Mouse (Mus musculus) thymus, postnatal 0 days (tissue): Measurements from ENCODE around the gene Wdr53. TPM values are rescaled to one million over a fixed set of nuclear protein-coding genes. Genes with fewer than 3 reads are reported as not detected.
"Not testable (repeated sequence)": the region's sequence is repeated elsewhere in the genome, so short reads cannot be mapped to it uniquely, and the experiment has no call there.

Experiments used
- DNase-seq: peaks from one replicate; pipeline ENCODE4 v3.0.0-alpha.2; 2015; ENCODE audit warnings: low spot score
- polyA plus RNA-seq: library from polyadenylated mRNA; unstranded; fragments of >200 nt; fragmentation: Nextera tagmentation; extraction: Ambion mirVana; gene quantifications from 2 replicates; pipeline ENCODE4 v1.2.1, GENCODE M21; 2015

The Wdr53 gene
- 23.9 and 26.8 TPM in 2 replicates for polyA plus RNA-seq

DNA sequence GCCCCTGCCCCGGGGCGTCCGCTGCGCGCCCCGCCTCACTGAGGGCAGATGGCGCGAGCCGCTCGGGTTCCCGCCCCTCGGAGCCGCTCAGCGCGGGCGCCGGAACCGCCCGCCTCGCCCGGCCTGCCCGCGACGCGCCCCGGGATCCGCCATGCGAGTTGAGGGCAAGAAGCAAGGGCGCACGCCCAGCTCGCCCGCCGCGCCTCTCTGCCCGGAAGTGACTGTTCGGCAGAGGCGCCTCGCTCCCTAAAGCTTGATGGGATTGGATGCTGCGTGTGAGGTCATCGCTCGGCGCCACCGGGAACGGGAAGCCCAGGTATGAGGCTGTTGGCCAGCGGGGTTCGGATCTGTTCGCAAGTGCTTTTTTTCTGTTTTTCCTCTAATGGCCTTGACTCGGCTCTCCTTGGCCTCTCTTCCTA, at the start of gene Wdr53, which contains the start of gene Fbxo45:
Gene Wdr53 (plus strand): TSS at position 276 of the 419 bp plus-strand sequence.
Gene Fbxo45 (minus strand): TSS at position 207 of the 419 bp plus-strand sequence.
- peak; percentile 95 for DNase-seq

DNA sequence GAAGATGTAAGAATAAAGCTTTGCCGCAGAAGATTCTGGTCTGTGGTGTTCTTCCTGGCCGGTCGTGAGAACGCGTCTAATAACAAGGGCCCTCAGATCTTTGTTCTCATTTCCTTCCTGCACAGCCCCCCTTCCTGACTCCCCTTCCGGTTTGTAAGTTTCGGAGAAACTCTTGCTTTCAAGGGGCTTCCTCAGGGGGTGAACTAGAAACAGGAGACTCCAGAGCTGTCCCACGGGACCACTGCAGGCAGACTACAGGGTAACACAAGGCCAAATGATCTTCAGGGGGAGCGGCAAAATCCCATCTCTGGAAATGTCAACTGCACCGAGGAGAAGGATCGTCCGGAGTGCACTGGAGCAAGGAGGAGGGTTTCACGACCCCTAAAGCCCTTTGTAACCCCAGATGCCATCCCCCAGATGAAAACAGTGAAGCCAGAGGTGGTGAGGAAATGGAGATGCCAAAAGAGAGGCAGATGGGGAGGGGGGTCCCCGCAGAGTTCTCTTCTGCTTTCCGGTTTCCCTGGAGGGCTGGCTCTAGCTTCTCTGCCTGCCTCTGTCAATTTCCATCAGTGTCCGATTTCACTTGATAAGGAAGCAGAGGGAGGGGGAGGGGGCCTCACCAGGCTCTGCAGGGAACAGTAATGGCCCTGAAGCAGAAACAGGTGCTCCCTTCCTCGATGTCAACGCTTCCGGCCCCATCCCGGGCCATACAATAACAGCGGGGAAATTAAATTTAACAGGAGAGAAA, 46.6 kb upstream of the Wdr53 start:
- no peak for DNase-seq

DNA sequence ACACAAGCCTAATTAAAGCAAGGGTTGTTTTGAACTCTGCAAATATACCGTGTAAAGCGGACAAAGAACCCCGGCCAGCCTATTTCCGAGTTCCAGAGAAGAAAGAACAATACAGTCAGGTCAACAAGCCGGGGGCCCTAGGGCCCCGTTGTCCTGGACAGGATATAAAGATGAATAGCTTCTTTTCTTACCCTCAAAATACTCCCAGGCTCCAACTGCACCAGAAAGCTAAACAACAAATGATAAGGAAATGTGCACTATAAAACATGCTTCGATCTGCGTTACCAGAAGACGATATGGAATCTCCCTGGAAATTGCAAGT, 46.1 kb upstream of the Wdr53 start:
- no peak for DNase-seq

DNA sequence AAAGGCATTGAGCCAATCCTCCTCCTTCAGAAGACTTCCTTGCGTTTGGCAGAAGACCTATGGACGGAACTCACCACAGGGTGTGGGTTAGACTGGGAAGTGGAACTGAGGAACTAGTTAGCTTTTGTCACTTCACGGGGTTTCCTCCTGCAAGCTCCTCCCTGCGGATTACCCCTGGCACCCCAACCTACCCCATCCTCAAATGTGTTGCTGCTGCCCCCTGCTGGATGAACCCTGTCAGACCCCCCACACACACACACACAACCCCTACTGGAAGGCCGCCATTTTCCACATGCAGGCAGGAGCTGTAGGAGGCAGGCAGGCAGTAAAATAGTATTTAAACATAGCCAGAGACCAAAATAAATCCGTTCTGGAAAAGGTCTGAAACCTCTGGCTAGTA, 44.3 kb upstream of the Wdr53 start:
- peak; percentile 91 for DNase-seq

DNA sequence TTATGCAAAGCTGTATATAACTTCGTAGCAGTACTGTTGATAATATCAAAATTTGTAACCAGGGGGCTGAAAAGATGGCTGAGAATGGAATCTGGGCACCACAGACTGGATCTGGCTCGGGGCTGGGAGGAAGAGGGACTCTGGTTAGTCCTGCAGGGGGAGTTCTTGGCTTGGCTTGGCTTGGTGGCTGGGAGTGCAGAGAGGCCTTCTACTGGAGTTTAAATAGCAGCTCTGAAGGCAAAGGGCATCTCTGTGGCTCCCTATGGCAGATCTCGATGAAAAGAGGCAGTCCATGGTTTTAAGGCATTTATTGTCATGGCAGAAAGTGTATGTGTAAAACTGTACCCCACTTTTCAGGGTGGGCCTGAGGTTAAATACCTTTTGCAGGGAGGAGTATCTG, 42.1 kb upstream of the Wdr53 start:
- DNase-seq, result no peak

DNA sequence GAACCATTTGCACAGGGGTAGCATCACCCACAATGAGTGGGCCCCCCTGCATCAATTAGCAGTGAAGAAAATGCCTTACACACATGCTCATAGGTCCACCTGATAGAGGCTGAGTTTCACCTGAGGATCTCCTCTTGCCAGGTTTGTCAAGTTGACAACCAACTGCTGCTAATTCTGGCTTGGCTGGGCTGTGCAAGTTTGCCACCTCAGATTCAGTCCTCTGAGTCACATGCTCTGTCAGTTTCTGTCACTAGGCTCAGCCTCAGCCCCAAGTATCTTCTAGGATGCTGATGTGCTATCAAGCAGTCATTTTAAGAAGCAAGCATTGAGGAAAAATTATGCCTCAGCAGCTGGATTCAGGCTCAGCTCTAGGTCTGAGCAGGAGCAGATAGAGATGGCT, 32.9 kb upstream of the Wdr53 start:
- DNase-seq, result no peak

DNA sequence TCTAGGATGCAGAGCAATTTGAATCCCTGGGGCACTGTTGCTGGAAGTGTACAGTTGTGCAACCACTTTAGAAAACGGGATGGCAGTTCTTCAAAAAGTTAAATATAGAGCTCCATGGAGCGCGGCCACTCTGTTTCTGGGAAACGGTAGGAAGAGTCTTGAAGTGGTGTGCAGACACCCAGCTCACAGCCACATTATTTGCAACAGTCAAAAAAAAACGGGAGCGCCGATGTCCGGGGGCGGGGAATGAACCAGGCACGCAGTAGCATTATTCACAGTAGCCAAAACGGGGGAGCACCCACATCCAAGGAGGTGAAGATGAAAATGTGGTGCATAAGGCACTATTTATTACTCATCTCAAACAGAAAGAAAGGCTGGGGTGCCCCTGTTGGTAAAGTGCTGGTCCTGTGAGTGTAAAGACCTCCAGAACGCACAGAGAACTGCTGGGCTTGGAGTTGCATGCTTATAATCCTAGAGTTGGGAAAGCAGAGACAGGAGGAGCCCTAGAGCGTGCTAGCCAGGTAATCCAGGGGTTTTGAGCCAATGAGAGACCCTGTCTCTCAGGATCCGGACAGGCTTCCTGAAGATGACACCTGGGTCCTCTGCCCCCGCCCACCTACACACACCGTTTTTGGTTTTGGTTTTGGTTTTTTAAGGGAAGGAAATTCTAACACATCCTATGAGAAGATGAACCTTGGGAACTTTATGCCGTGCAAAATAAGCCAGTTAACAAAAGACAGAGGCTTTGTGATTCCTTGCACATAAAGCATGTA, 32.0 kb upstream of the Wdr53 start:
- DNase-seq, result no peak

DNA sequence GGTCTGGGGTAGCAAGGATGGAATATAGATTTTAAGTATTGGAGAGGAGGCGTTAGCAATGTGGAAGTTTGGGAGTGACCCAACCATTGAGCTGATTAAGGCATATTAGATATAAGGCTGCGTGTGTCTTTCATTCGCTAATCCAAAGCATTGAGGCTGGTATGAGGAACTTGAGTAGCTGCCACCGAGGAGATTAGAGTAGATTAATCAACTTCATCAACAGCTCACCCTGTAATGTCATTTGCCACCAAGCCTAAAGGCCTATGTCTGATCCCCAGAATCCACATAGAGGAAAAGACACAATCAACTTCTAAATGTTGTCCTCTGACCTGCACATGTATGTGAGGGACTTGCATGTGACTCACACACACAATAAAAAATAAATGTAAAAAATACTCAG, 25.2 kb upstream of the Wdr53 start:
- no peak for DNase-seq

DNA sequence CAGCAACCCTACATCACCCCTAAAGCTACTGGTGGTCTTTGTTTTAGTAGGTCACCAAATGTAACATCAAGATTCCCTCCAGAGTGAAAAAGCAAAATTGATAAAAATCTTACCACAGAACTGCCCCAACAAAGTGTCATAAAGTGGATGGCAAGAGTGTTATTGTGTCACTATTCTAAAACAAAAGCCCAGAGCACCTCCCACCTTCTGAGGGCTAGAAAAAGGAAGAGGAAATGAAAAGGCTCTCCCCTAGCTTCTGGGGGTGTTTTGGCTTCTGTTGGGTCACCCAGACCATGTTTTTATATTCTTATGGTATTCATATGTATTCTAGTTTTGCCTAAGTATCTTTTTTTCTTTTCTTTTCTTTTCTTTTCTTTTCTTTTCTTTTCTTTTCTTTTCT, 24.6 kb upstream of the Wdr53 start:
- DNase-seq, result no peak

DNA sequence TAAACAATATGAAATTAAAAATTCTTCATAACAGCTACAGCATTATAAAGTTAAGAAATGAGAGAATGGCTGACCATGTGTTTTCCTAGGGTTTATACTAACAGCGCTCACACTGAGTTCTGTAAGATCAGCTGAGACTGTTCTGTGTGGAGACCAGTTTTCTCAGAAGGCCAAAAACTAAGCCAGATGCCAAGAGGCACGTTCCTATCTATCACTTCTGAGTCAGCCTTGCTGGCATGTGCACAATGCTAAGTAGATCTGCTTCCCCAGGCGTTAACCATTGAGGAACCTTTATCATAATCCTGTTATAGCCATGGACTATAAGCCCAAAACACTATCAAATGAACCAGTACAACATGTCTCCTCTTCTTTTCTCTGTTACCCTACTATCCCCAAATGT, 15.0 kb upstream of the Wdr53 start:
- DNase-seq, result not testable (repeated sequence)

DNA sequence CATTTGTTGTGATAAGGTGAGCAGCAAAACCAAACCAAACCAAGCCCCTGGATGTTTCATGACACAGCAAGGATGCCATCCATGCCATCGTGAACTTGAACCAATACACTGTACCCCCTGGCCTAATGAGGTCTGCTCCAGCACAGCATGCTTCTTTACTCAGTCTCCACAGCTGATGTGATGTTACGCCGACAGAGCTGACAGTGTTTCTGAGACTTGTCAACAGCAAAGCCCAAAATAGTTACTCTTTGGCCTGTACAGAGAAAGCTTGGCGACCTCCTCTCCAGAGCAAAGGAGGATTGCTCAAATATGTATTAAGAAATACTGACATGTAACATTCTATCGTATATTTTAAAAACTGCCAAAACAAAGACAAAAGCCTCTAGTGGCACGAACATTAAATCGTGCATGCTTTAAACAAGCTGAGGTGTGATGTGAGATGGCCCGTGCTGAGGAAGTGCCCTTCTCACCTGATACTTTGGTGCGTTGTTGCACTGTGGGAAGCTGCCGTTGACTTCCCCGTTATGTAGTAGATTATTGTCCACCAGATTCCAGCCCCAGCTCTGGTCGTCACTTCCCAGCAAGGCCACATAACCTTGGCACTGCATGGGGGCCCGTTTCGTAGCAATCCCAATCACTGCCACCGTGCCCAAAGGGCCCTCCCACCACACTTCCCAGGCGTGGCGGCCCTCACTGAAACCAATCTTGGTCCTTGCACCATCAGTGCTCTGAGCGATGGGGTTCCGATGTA, 8.9 kb upstream of the Wdr53 start:
- no peak for DNase-seq

DNA sequence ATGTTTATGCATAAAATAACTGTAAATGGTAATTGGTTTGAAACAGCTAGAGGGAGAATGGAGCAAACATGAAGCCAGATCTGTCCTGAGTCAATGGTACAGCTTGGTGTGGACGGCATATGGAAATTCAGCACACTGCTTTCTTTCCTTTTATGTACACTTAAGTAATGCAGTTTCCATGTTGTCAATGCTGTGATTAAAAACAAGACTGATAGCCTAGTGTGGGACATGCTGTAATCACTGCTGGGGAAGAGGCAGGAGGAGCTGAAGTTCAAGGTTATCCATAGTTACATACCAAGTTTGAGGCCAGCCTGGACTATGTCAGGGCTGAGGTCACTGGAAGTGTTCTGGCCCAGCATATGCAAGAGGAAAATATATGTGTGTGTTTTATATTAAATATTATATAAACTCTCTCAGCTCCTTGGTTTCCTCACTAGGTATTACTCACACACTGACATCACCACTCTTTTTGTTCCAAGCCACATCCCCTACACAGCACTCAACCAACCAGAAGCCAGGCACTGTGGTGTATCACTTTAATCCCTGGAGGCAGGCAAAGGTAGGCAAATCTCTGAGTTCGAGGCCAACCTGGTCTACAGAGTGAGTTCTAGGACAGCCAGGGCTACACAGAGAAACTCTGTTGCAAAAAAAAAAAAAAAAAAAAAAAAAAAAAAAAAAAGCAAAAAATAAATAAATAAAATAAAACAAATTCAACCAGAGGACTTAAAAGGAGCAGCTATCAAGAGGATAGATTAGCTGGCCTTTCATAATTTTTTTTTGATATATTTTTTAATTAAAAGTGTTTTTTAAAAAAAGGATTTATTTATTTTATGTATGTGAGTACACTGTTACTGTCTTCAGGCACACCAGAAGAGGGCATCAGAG, 7.4 kb upstream of the Wdr53 start:
- no peak for DNase-seq

DNA sequence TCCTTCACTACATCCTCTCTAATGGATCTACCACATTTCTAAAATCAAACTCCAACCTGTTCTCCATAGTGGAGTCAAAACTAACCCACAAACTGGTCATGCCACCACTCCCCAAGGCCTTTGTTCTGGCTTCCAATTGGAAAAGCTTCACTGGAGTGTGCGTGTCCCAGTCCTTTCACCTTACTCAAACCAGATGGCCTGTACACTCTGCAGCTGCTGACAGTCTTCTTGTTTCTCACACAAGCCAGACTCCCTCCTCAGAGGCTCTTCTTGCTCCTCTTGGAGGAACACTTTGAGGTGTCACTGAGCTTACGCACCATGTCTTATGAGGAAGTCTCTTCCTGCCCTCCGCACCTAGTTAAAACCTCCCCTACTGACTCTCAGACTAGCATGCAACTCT, 3.1 kb upstream of the Wdr53 start:
- no peak for DNase-seq

DNA sequence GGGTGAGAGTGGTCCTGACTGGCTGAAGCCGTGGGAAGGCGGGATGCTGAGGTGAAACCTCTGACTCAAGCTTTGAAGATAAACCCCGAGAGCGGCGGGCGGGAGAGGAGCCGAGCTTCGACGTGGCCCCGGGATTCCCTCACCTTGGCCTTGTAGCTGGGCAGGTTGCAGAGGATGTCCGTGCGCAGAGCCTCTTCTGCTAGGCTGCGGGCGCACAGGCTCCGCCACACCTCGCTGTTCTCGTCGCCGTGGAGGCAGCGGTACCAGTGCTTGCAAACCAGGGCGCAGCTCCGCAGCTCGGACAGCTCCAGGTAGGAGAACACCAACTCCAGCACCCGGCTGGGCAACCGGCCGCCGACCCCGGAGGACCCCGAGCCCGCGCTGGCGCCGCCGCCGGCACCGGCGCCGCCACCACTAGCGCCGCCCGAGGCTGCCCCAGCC, 656 bp upstream of the Wdr53 start:
- DNase-seq, result peak; percentile 37

DNA sequence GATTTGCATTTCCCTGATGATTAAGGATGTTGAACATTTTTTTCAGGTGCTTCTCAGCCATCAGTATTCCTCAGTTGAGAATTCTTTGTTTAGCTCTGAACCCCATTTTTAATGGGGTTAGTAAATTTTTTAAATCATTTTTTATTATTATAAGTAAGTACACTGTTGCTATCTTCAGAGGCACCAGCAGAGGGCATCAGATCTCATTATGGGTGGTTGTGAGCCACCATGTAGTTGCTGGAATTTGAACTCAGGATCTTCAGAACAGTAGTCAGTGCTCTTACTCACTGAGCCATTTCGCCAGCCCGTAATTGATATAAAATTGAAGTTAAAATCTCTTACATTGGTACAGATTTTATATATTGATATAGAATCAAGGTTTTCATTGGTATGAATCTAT, 17.2 kb downstream of the Wdr53 start:
- peak; percentile 39 for DNase-seq

DNA sequence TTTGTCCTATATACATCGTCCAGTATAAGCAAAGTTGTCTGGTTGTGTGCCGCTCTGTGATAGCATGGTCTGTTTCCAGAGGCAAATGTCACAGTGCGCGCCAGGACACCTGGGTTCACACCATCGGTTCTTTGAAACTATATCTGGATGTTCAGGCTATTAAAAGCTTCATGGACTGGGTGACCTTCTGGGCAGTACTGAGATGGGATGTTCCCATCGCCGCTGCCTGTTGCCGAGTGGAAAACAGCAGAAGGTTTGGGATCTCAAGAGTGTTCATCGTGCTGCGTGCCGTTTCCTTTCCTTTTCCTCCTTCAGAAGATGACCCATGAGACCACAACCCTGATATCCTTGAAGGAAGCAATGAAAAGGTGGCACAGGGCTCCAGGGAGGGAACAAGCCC, 24.3 kb downstream of the Wdr53 start, which contains the start of gene Smco1:
Gene Smco1 (plus strand): TSS at position 178 of the 400 bp plus-strand sequence.
- DNase-seq, result no peak

DNA sequence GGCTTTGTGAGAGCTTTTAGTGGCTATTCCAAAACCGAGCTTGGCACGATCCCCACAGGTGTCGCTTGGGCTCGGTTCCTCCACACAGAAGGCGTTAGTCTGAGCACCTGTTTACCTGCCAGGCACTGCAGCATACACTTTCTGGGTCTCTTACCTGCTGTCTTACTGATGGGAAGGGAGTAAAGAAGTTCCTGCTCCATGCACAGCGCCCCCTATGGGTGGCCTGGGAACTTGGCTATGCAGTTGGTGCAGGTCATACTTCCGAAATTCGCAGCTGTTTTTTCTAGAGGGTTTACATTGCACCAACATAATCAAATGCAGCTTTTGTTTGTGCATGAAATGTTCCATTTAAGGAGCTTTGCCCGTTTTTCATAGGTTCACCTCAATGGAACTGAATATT, 26.3 kb downstream of the Wdr53 start:
- peak; percentile 35 for DNase-seq

DNA sequence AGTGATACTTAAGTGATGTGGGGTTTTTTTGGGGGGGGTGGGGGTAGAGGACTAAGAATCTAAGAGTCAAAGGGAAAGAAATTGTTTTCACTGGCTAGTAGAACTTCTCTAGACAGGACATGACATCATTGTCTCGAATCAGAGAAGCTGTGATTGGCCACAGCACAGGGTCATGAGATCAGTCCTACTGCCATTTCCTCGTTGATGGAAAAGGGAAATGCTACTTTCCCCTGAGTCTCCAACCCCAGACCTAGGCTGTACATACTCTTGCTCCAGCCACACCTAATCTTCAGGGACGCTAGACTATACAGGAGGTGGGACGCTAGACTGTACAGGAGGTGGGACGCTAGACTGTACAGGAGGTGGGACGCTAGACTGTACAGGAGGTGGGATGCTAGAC, 28.0 kb downstream of the Wdr53 start:
- no peak for DNase-seq

DNA sequence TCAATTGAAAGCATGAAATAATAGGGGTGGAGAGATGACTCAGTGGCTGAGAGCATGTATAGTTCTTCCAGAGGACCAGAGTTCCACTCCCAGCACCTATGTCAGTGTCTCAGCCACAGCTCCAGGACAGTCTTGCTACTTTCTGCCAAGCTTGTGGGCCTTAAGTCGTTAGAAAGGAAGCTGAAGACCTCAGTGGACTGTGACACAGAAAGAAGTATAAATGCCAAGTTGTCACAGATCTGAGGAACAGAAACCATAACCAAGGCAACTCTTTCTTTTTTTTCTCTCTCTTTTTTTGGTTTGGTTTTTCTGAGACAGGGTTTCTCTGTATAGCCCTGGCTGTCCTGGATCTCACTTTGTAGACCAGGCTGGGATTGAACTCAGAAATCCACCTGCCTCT, 28.8 kb downstream of the Wdr53 start:
- DNase-seq, result no peak

DNA sequence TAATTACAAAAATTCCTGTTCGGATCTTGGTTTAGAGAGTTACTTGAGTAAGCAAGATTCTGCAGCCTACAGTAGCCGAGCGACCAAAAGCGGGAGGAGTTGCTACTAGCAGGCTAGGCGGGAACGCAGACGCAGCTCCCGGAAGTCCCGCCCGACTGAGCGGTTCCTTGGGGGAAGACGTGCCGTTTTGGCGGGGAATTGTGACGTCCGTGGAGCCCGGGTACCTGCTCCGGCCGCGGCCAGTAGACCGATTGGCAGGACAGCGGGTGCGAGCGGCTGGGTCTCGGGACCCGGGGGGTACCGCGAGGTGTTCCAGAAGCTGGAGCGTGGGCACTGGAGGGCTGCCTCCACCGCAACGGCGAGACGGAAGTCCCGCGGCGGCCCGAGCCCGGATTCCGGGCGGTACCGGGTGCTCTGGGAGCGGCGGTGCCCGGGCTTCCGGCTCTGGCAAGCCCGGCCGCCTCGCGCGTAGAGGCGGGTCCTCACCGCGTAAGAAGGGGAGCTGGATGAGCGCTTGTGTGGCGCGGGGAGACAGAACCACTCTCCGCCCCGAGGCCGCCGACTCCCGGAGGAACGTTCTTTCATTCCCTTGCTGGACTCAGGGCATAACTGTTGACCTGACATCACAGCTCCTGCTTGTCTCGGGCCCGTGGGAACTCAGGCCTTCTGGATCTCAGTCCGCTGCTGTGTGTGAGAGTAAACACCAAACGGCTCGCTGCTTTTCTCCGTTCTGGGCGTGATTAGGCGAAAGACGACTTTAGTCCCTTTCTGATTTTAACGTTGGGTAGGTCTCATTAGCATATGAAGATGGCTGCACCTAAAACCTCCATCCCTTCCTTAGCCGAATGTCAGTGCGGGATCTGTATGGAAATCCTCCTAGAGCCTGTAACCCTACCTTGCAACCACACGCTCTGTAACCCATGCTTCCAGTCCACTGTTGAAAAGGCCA, 30.6 kb downstream of the Wdr53 start, which contains the start of gene Rnf168:
Gene Rnf168 (plus strand): TSS at position 152 of the 949 bp plus-strand sequence.
- DNase-seq, result peak; percentile 84
